Mouse (Mus musculus) cortical plate, adult 2 months (tissue): ENCODE results near the gene Pip4k2c.

ENCODE experiments used
- CTCF ChIP-seq: fragments of 200-500 bp; IDR thresholded peaks from 2 replicates; pipeline ENCODE4 v1.5.1; 2011; ENCODE audit warnings: mild to moderate bottlenecking, control low read depth, low read length; ENCODE audit not compliant: insufficient read depth; ENCODE audit errors: extremely low read depth
- POLR2A ChIP-seq: fragments of 200-500 bp; IDR thresholded peaks from 2 replicates; pipeline ENCODE4 v1.6.1; 2011; ENCODE audit warnings: mild to moderate bottlenecking, low read length, control low read depth; ENCODE audit not compliant: insufficient read depth; ENCODE audit errors: extremely low read depth

GRCm38 (mm10) chr10:127198492-127198891, 12.9 kb downstream of the Pip4k2c start:
- TF ChIP-seq POLR2A = no peak
- no peak for TF ChIP-seq CTCF
